Mouse (Mus musculus) lung, embryonic 16.5 days (tissue): Measurements from ENCODE around the gene Gm6176. TPM values are rescaled to one million over a fixed set of nuclear protein-coding genes. Genes with fewer than 3 reads are reported as not detected.
"Not testable (repeated sequence)": the region's sequence is repeated elsewhere in the genome, so short reads cannot be mapped to it uniquely, and the experiment has no call there.

ENCODE experiments used
- ATAC-seq: fragments of 200-750 bp; cut with Nextera tagmentation; 2 replicates; pipeline ENCODE4 v1.8.0; 2017; ENCODE audit warnings: low read depth, mild to moderate bottlenecking, moderate library complexity
- H3K27ac ChIP-seq: fragments of 300-500 bp; sonication (generic); 2 replicates; pipeline ENCODE4 v1.5.1; 2014; ENCODE audit warnings: mild to moderate bottlenecking, control low read depth, low read length
- H3K27me3 ChIP-seq: fragments of 300-500 bp; sonication (generic); 2 replicates; pipeline ENCODE4 v1.6.1; 2014; ENCODE audit warnings: low read depth, low read length, mixed read lengths; ENCODE audit not compliant: control insufficient read depth, insufficient read depth
- H3K36me3 ChIP-seq: fragments of 300-500 bp; sonication (generic); 2 replicates; pipeline ENCODE4 v1.6.1; 2014; ENCODE audit warnings: low read length; ENCODE audit not compliant: control insufficient read depth, insufficient read depth
- H3K4me1 ChIP-seq: fragments of 300-500 bp; sonication (generic); replicated peaks from 2 replicates; pipeline ENCODE4 v1.6.1; 2014; ENCODE audit warnings: low read length, mixed read lengths; ENCODE audit not compliant: control insufficient read depth, insufficient read depth
- H3K4me2 ChIP-seq: fragments of 300-500 bp; sonication (generic); 2 replicates; pipeline ENCODE4 v1.6.1; 2014; ENCODE audit warnings: low read depth, low read length, control low read depth
- H3K4me3 ChIP-seq: fragments of 300-500 bp; sonication (generic); 2 replicates; pipeline ENCODE4 v1.5.1; 2014; ENCODE audit warnings: mild to moderate bottlenecking, low read length, control low read depth
- H3K9ac ChIP-seq: fragments of 300-500 bp; sonication (generic); 2 replicates; pipeline ENCODE4 v1.6.1; 2014; ENCODE audit warnings: low read length, control low read depth
- H3K9me3 ChIP-seq: fragments of 300-500 bp; sonication (generic); 2 replicates; pipeline ENCODE4 v1.6.1; 2016; ENCODE audit warnings: low read length; ENCODE audit not compliant: control insufficient read depth
- WGBS: fragments of 180-500 bp; shearing (Covaris S2); extraction: QIAGEN DNeasy Blood & Tissue Kit; methylation state at CpG from one replicate; pipeline ENCODE4 v1.1.7; 2014; 5-methylcytosine and 5-hydroxymethylcytosine counted together
- polyA plus RNA-seq: library from polyadenylated mRNA; unstranded; fragments of >200 nt; fragmentation: Nextera tagmentation; extraction: Ambion mirVana; gene quantifications from 2 replicates; pipeline ENCODE4 v1.2.1, GENCODE M21; 2015

Gene Gm6176
- polyA plus RNA-seq, result not detected in 2 replicates

DNA sequence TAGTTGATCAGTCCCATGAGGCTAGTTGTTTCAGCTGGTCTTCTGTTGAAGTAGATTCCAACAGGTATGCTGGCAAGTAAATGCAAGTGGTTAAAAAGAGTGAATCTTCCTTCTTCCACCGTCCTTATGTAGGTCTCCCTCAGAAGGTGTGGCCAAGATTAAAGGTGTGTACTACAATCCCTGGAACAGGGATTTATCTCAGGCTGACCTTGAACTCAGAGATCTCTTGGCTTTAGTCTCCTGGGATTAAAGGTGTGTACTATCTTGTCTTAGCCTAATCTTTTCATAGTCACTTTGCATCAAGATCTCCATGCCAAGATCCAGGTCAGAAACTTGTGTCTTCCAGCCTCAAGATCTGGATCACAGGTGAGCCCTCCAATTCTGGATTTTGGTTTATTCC is at the start of gene Gm6176:
Gene Gm6176 (minus strand): TSS at position 101 of the 400 bp plus-strand sequence.
- no CpG with 5 or more reads among the region's 1 CpGs for WGBS

DNA sequence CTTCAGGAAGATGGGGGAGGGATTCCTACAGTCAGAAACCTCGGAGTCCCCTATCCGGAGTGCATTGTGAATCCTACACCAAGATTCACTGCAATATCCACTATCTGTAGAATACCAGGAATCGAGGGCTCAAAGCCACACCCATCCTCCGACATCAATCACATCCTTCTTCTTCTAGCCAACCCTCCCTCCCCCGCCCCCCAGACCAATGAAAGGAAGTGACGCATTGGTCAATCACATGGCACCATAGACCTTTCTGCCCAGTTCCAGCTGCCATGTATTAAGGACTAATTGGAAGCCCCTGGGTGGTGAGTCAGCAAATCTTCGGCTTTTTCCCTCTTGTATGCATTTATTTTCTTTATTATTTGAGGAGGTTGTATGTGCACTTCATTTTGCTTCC is 12.7 kb upstream of the Gm6176 start, which contains the start of gene Vmn1r139:
Gene Vmn1r139 (plus strand): TSS at position 301 of the 400 bp plus-strand sequence.
- no CpG with 5 or more reads among the region's 7 CpGs for WGBS
- not testable (repeated sequence) for H3K4me3 ChIP-seq, H3K4me2 ChIP-seq, H3K36me3 ChIP-seq, H3K9ac ChIP-seq, H3K4me1 ChIP-seq, H3K27ac ChIP-seq, H3K9me3 ChIP-seq, H3K27me3 ChIP-seq, ATAC-seq

More for the DNA sequence above, at the start of gene Gm6176:
- not testable (repeated sequence) for H3K27ac ChIP-seq, H3K27me3 ChIP-seq, H3K9ac ChIP-seq, H3K4me2 ChIP-seq, ATAC-seq, H3K9me3 ChIP-seq, H3K36me3 ChIP-seq, H3K4me3 ChIP-seq, H3K4me1 ChIP-seq

GRCm38 (mm10) chr7:22028797-22029196 is 27.3 kb downstream of the Gm6176 start, which contains the start of gene Vmn1r138:
Vmn1r138 (minus strand) TSS chr7:22028897.
- H3K36me3 ChIP-seq, H3K4me3 ChIP-seq, H3K27ac ChIP-seq, ATAC-seq, H3K27me3 ChIP-seq, H3K4me2 ChIP-seq, H3K9ac ChIP-seq, H3K4me1 ChIP-seq, H3K9me3 ChIP-seq: not testable (repeated sequence)
- WGBS, result no CpG with 5 or more reads among the region's 2 CpGs

Other genes with a start within 250 kb of the Gm6176 start
- not detected in 2 replicates for gene Vmn1r135, start 224.0 kb downstream of the Gm6176 start, polyA plus RNA-seq
- gene Gm5725, start 212.0 kb downstream of the Gm6176 start, polyA plus RNA-seq, result not detected in 2 replicates
- not detected in 2 replicates for gene Gm5891, start 135.0 kb downstream of the Gm6176 start, polyA plus RNA-seq
- gene Vmn1r137, start 61.7 kb downstream of the Gm6176 start, polyA plus RNA-seq, result not detected in 2 replicates
- gene Vmn1r138, start 27.4 kb downstream of the Gm6176 start, polyA plus RNA-seq, result not detected in 2 replicates
- not detected in 2 replicates for gene Vmn1r139, start 12.8 kb upstream of the Gm6176 start, polyA plus RNA-seq
- not detected in 2 replicates for gene Gm16451, start 61.9 kb upstream of the Gm6176 start, polyA plus RNA-seq
- gene Gm10666, start 78.4 kb upstream of the Gm6176 start, polyA plus RNA-seq, result not detected in 2 replicates
- not detected in 2 replicates for gene Vmn1r142, start 107.7 kb upstream of the Gm6176 start, polyA plus RNA-seq
- gene Vmn1r143, start 133.1 kb upstream of the Gm6176 start, polyA plus RNA-seq, result not detected in 2 replicates
- gene Gm8653, start 145.0 kb upstream of the Gm6176 start, polyA plus RNA-seq, result not detected in 2 replicates
- gene Gm8453, start 173.2 kb upstream of the Gm6176 start, polyA plus RNA-seq, result not detected in 2 replicates